Mouse (Mus musculus) kidney, adult 2 months (tissue): ENCODE results near the gene Spata31d1b.

Experiments
- CTCF ChIP-seq: fragments of 200-500 bp; conservative IDR thresholded peaks from 2 replicates; pipeline ENCODE4 v1.5.1; 2011; ENCODE audit warnings: low read depth, mild to moderate bottlenecking, control low read depth, low read length, moderate library complexity, mixed read lengths; ENCODE audit not compliant: insufficient read depth, insufficient read length
- POLR2A ChIP-seq: fragments of 200-500 bp; IDR thresholded peaks from one replicate; pipeline ENCODE4 v1.6.1; 2011; ENCODE audit warnings: low read depth, low read length, control low read depth

GRCm38 (mm10) chr13:59663939-59664712, 48.0 kb upstream of the Spata31d1b start:
- TF ChIP-seq CTCF (no peak), POLR2A (no peak)
